Mouse (Mus musculus): ENCODE measurements around the gene Abl2. TPM values are rescaled to one million over a fixed set of nuclear protein-coding genes. Genes with fewer than 3 reads are reported as not detected.
"Not testable (repeated sequence)": the region's sequence is repeated elsewhere in the genome, so short reads cannot be mapped to it uniquely, and the experiment has no call there.

Gene Abl2
- total RNA-seq, 1 experiment, result 41.1 TPM

DNA sequence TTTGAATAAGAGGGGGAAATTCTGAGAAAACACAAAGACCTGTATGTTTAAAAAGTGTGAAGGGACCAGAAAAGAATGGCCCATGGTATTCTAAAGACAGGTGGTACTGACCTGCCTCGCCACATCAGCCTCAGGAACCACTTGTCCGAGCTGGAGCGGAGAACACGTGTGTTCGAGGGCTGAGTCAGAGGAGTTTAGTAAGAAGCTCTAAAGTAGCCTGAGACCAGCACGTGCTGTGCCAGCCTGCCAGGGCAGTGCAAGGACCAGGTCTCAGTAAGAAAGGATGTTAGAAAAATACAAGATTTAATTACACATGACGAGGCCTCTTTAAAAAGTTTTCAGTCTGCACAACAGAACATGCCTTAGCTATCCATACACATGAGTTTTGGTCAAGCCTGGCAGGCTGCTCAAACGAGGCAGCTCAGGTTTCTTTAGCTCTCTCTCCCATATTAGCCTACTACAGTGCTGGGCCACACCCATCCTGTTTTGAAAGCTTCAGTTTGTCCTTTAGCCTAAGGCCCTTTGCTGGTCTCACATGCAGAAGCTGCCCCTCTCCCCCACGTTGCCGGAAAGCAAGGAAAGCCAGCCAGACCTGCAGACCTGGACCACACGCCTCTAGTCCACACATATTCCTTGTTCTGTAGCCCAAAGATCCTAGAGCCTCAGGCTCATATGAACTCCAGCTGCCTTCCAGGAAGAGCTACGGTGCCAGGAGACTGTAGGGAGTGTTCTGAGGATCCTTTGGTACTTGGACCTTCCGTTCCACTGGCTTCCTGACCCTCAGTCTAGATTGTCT, 96.3 kb downstream of the Abl2 start:
- Histone ChIP-seq H3K4me1 (ENCODE audit: control insufficient read depth in 2 of 2, insufficient read depth in 2 of 2, low read length in 2 of 2, poor library complexity in 1 of 2) (peaks cover 8 to 45% of the 10 kb centered on the region in 2 experiments), H3K9me3 (ENCODE audit: control insufficient read depth, insufficient read depth, low read depth, low read length) (no peaks in the 10 kb centered on the region), H3K4me3 (ENCODE audit: insufficient read depth in 1 of 2, low read depth in 1 of 2, low read length in 2 of 2, poor library complexity in 1 of 2, severe bottlenecking in 1 of 2) (no peak overlapping the region), H3K36me3 (ENCODE audit: control insufficient read depth, insufficient read depth, low read length, poor library complexity, severe bottlenecking) (peaks cover 38% of the 10 kb centered on the region), H3K9ac (ENCODE audit: insufficient read depth, low read depth, low read length, poor library complexity, severe bottlenecking) (peak overlapping the region; percentile 21; the same call in 1 of the 2 replicates), H3K27ac (ENCODE audit: insufficient read depth, low read depth, low read length, poor library complexity, severe bottlenecking) (peak overlapping the region; percentile 30)
- in situ Hi-C loops (cut with MboI; ENCODE audit: low sequenced_read_pairs in 2 of 2, unreplicated experiment in 2 of 2), result no loop called here
- TF ChIP-seq CHD2 (IDR thresholded peaks at IDR 0.05; ENCODE audit: low read depth, low read length) (no peak), ZNF384 (IDR thresholded peaks at IDR 0.05; ENCODE audit: low read depth, low read length) (no peak), HCFC1 (IDR thresholded peaks at IDR 0.05; ENCODE audit: borderline replicate concordance, insufficient read depth, low read length) (no peak), ZC3H11A (IDR thresholded peaks at IDR 0.05; ENCODE audit: borderline replicate concordance, low read depth, low read length) (no peak), MAFK (IDR thresholded peaks at IDR 0.05; ENCODE audit: insufficient read depth, low read depth, low read length) (no peak)
- DNase-seq (ENCODE audit: low read depth, low spot score), result no peak

DNA sequence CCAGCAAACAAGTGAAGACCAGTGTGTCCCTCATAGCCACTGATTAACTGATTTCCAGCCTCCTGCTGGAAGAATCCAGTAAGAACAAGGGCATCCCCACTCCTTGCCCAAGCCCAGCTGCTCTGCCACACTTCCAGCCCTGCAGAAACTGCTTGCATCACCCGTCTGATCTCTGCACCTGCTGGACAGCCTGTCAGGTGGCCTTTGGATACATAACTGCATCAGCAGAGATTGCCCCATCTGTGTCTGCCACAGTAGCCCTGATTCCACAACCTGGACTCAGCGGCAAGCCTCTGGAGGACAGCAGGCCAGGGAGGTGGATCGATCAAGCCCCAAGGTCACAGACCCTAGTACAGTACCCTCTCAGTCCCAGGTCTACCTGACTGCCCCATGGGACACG, 98.9 kb downstream of the Abl2 start:
- no peak overlapping the region for H3K27ac ChIP-seq (ENCODE audit: insufficient read depth, low read depth, low read length, poor library complexity, severe bottlenecking)
- H3K36me3 ChIP-seq (ENCODE audit: control insufficient read depth, insufficient read depth, low read length, poor library complexity, severe bottlenecking), result peaks cover 36% of the 10 kb centered on the region
- no peak for DNase-seq (ENCODE audit: low read depth, low spot score)
- H3K4me3 ChIP-seq (ENCODE audit: insufficient read depth in 1 of 2, low read depth in 1 of 2, low read length in 2 of 2, poor library complexity in 1 of 2, severe bottlenecking in 1 of 2), result no peak overlapping the region
- H3K4me1 ChIP-seq (ENCODE audit: control insufficient read depth in 2 of 2, insufficient read depth in 2 of 2, low read length in 2 of 2, poor library complexity in 1 of 2), result peaks cover 5 to 44% of the 10 kb centered on the region in 2 experiments; a peak in 3 of 4 replicates
- no peak overlapping the region for H3K9ac ChIP-seq (ENCODE audit: insufficient read depth, low read depth, low read length, poor library complexity, severe bottlenecking)
- H3K9me3 ChIP-seq (ENCODE audit: control insufficient read depth, insufficient read depth, low read depth, low read length), result no peaks in the 10 kb centered on the region
- in situ Hi-C loops (cut with MboI; ENCODE audit: low sequenced_read_pairs in 2 of 2, unreplicated experiment in 2 of 2), result no loop called here
- TF ChIP-seq ZNF384 (IDR thresholded peaks at IDR 0.05; ENCODE audit: low read depth, low read length) (no peak), ZC3H11A (IDR thresholded peaks at IDR 0.05; ENCODE audit: borderline replicate concordance, low read depth, low read length) (no peak), CHD2 (IDR thresholded peaks at IDR 0.05; ENCODE audit: low read depth, low read length) (no peak), HCFC1 (IDR thresholded peaks at IDR 0.05; ENCODE audit: borderline replicate concordance, insufficient read depth, low read length) (no peak), MAFK (IDR thresholded peaks at IDR 0.05; ENCODE audit: insufficient read depth, low read depth, low read length) (no peak)

DNA sequence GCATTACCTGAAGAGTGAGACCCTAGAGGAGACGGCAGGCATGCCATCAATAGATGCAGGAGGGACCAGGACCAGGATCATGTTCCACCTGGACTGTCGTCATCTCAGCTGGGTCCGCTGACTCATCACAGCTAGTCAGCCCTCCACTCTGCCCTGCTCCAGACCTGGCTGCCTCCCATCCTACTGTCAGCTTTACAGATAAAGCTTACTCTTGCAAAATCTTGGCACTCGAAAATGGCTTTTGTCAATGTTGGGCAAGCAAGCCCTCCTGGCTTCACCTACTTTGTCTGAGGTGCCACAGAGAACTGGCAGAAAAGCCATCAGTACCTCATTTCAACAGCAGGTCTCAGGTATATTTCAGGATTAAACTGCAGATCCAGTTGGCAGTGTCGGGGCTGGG, 100.1 kb downstream of the Abl2 start:
- H3K9me3 ChIP-seq (ENCODE audit: control insufficient read depth, insufficient read depth, low read depth, low read length), result no peaks in the 10 kb centered on the region
- in situ Hi-C loops (cut with MboI; ENCODE audit: low sequenced_read_pairs in 2 of 2, unreplicated experiment in 2 of 2), result no loop called here
- no peak overlapping the region for H3K4me3 ChIP-seq (ENCODE audit: insufficient read depth in 1 of 2, low read depth in 1 of 2, low read length in 2 of 2, poor library complexity in 1 of 2, severe bottlenecking in 1 of 2)
- peaks cover 5 to 42% of the 10 kb centered on the region in 2 experiments; a peak in 3 of 4 replicates for H3K4me1 ChIP-seq (ENCODE audit: control insufficient read depth in 2 of 2, insufficient read depth in 2 of 2, low read length in 2 of 2, poor library complexity in 1 of 2)
- H3K27ac ChIP-seq (ENCODE audit: insufficient read depth, low read depth, low read length, poor library complexity, severe bottlenecking), result no peak overlapping the region; the same call in 1 of the 2 replicates
- no peak overlapping the region for H3K9ac ChIP-seq (ENCODE audit: insufficient read depth, low read depth, low read length, poor library complexity, severe bottlenecking)
- H3K36me3 ChIP-seq (ENCODE audit: control insufficient read depth, insufficient read depth, low read length, poor library complexity, severe bottlenecking), result peaks cover 33% of the 10 kb centered on the region
- DNase-seq (ENCODE audit: low read depth, low spot score), result no peak
- TF ChIP-seq MAFK (IDR thresholded peaks at IDR 0.05; ENCODE audit: insufficient read depth, low read depth, low read length) (peak; percentile 14; the same call in 1 of the 2 replicates), HCFC1 (IDR thresholded peaks at IDR 0.05; ENCODE audit: borderline replicate concordance, insufficient read depth, low read length) (no peak)

DNA sequence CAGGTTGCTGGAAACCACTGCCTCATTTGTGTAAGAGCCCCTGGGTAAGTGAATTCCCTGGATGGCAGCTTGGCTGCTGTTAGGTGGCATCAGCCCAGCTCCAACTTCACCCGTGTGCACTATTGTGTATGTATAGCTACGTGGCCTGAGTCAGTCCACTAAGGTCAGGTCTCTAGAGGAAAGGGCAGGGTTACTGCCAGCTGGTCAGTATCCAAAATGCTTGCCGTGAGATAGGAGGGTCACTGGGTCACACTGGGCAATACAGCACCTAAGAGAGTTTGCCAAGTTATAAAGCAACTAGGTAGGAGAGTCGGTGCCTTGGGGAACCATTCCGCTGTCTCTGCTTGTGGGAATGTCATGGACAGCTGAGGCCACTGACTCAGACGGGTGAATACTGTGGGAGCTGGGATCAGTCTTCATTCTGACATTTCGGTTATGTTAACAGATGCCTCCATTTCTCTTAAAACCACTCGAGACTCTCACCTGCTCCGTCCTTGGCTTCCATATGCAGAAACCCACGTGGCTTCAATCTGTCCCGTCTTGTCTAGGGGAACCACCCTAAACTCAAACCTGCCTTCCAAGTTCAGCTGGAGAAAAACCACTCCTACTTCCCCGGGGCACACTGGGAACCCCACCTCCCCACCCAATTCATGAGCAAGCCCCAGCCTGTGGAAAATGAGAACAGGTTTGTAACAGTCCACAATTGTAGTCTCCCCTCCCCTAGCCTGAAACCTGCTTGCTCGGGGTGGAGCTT, 101.5 kb downstream of the Abl2 start:
- DNase-seq (ENCODE audit: low read depth, low spot score), result no peak
- Histone ChIP-seq H3K36me3 (ENCODE audit: control insufficient read depth, insufficient read depth, low read length, poor library complexity, severe bottlenecking) (peaks cover 30% of the 10 kb centered on the region), H3K4me1 (ENCODE audit: control insufficient read depth in 2 of 2, insufficient read depth in 2 of 2, low read length in 2 of 2, poor library complexity in 1 of 2) (peaks cover 3 to 34% of the 10 kb centered on the region in 2 experiments; a peak in 3 of 4 replicates), H3K9ac (ENCODE audit: insufficient read depth, low read depth, low read length, poor library complexity, severe bottlenecking) (peak overlapping the region; percentile 68; the same call in 1 of the 2 replicates), H3K9me3 (ENCODE audit: control insufficient read depth, insufficient read depth, low read depth, low read length) (no peaks in the 10 kb centered on the region), H3K27ac (ENCODE audit: insufficient read depth, low read depth, low read length, poor library complexity, severe bottlenecking) (peak overlapping the region; percentile 19), H3K4me3 (ENCODE audit: insufficient read depth in 1 of 2, low read depth in 1 of 2, low read length in 2 of 2, poor library complexity in 1 of 2, severe bottlenecking in 1 of 2) (peak overlapping the region; percentile 3 to 41; a peak in 2 of 4 replicates)
- in situ Hi-C loops (cut with MboI; ENCODE audit: low sequenced_read_pairs in 2 of 2, unreplicated experiment in 2 of 2), result no loop called here
- TF ChIP-seq ZC3H11A (IDR thresholded peaks at IDR 0.05; ENCODE audit: borderline replicate concordance, low read depth, low read length) (no peak), ZNF384 (IDR thresholded peaks at IDR 0.05; ENCODE audit: low read depth, low read length) (no peak), MAFK (IDR thresholded peaks at IDR 0.05; ENCODE audit: insufficient read depth, low read depth, low read length) (no peak), CHD2 (IDR thresholded peaks at IDR 0.05; ENCODE audit: low read depth, low read length) (no peak), HCFC1 (IDR thresholded peaks at IDR 0.05; ENCODE audit: borderline replicate concordance, insufficient read depth, low read length) (no peak)

DNA sequence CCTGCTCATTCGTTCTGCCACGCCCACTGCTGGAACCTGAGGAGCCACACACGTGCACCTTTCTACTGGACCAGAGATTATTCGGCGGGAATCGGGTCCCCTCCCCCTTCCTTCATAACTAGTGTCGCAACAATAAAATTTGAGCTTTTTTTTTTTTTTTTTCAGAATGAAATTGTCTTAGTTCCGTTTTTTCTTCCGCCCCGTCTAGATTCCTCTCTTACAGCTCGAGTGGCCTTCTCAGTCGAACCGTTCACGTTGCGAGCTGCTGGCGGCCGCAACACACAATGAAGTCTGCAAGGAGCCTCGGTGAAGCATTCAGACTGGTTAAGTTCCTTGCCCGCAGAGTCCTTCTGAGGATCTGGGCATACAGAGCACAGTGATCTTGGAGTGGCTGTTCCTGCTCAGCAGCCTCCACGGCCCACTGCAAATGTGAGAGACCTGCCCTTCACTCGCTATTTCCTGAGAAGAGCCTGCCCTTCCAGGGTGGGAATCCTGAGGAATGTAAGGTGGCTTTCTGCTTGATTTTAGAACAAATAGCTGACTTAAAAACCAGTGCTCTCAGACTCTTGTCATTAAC, 102.2 kb downstream of the Abl2 start:
- Histone ChIP-seq H3K9ac (ENCODE audit: insufficient read depth, low read depth, low read length, poor library complexity, severe bottlenecking) (peak overlapping the region; percentile 59), H3K27ac (ENCODE audit: insufficient read depth, low read depth, low read length, poor library complexity, severe bottlenecking) (peak overlapping the region; percentile 86), H3K36me3 (ENCODE audit: control insufficient read depth, insufficient read depth, low read length, poor library complexity, severe bottlenecking) (peaks cover 28% of the 10 kb centered on the region), H3K4me3 (ENCODE audit: insufficient read depth in 1 of 2, low read depth in 1 of 2, low read length in 2 of 2, poor library complexity in 1 of 2, severe bottlenecking in 1 of 2) (peak overlapping the region; percentile 31 to 47; a peak in 3 of 4 replicates), H3K4me1 (ENCODE audit: control insufficient read depth in 2 of 2, insufficient read depth in 2 of 2, low read length in 2 of 2, poor library complexity in 1 of 2) (peaks cover 3 to 34% of the 10 kb centered on the region in 2 experiments; a peak in 3 of 4 replicates)
- in situ Hi-C loops (cut with MboI; ENCODE audit: low sequenced_read_pairs in 2 of 2, unreplicated experiment in 2 of 2); H3K9me3 ChIP-seq (ENCODE audit: control insufficient read depth, insufficient read depth, low read depth, low read length); DNase-seq (ENCODE audit: low read depth, low spot score): not testable (repeated sequence)
